Comparison of ENCODE assay signal across 8 mouse cellular contexts in genomic region chr8:91060555-91061471, GRCm38 (mm10). TPM values are rescaled to one million over a fixed set of nuclear protein-coding genes. Genes with fewer than 3 reads are reported as not detected.
DNase-seq lines count a peak whose midpoint lies in the region; ATAC-seq and TF ChIP-seq lines count a peak whose summit lies in the region.

No protein-coding gene starts in this region.

- 73% methylated on average over 19 of the region's 19 CpGs for WGBS in liver, embryonic 11.5 days

- peak overlapping the region; percentile 41; the same call in 1 of the 2 replicates for H3K9ac ChIP-seq in liver, embryonic 11.5 days (ENCODE audit: low read depth, low read length)

- H3K27me3 ChIP-seq in liver, embryonic 11.5 days (replicated peaks; ENCODE audit: control insufficient read depth, insufficient read depth, low read length): no peaks in the 10 kb centered on the region

- no peak overlapping the region for H3K4me3 ChIP-seq in gastrocnemius, adult 2 months
- 0 out of 2 replicates have a peak overlapping the region, but pooled peaks have one; percentile 21 for H3K4me3 ChIP-seq in liver, embryonic 11.5 days (ENCODE audit: low read depth, low read length)

- TF ChIP-seq CTCF in gastrocnemius, adult 2 months (IDR thresholded peaks at IDR 0.05): no peak

- no peaks in the 10 kb centered on the region for H3K36me3 ChIP-seq in liver, embryonic 11.5 days (ENCODE audit: control insufficient read depth, insufficient read depth, low read length)

- peak; percentile 87 for ATAC-seq in liver, embryonic 11.5 days (replicated peaks; ENCODE audit: low FRiP score)

- H3K27ac ChIP-seq in gastrocnemius, adult 2 months: no peak overlapping the region
- H3K27ac ChIP-seq in liver, embryonic 11.5 days (ENCODE audit: low read depth, low read length): no peak overlapping the region

- no peaks in the 10 kb centered on the region for H3K9me3 ChIP-seq in liver, embryonic 11.5 days (ENCODE audit: control insufficient read depth, low read length)

- peaks cover 5% of the 10 kb centered on the region; the same call in 1 of the 2 replicates for H3K4me1 ChIP-seq in liver, embryonic 11.5 days (replicated peaks; ENCODE audit: control insufficient read depth, insufficient read depth, low read length)

- peak; percentile 31 for DNase-seq in gastrocnemius, adult 2 months
- no peak for DNase-seq in gastrocnemius, postnatal 36 days
- peak; percentile 58 for DNase-seq in testis, postnatal 10 days (ENCODE audit: low spot score)
- no peak for DNase-seq in testis, postnatal 14 days (ENCODE audit: low spot score)
- peak; percentile 48 for DNase-seq in liver, embryonic 11.5 days (ENCODE audit: low spot score)
- no peak for DNase-seq in urinary bladder, postnatal 10 days (ENCODE audit: low spot score)
- DNase-seq in left cerebral cortex, postnatal 14 days (ENCODE audit: low spot score in 2 of 2): no peak
- no peak for DNase-seq in layer of hippocampus, adult 9-11 months

- H3K4me2 ChIP-seq in liver, embryonic 11.5 days: peak overlapping the region; percentile 57

- intact Hi-C loops in gastrocnemius, adult 2 months (cut with DNase I): no loop called here
- intact Hi-C loops in gastrocnemius, postnatal 36 days (cut with DNase I): no loop called here
- intact Hi-C loops in left cerebral cortex, postnatal 14 days (cut with DNase I): no loop called here

RNA-seq across cellular contexts. Expression of gene Rbl2, which starts 9.0 kb away (rescaled TPM):
- 10 to 100 TPM; 39.4 to 40.1 TPM for total RNA-seq in gastrocnemius, adult 2 months (2021)
- 10 to 100 TPM; 27.0 to 43.9 TPM for total RNA-seq in gastrocnemius, postnatal 36 days (2021)
- polyA plus RNA-seq in liver, embryonic 11.5 days (2014; fragmentation: Nextera tagmentation; extraction: Ambion mirVana): 14.6 and 17.7 TPM in 2 replicates
- total RNA-seq in left cerebral cortex, postnatal 14 days (2021): 10 to 100 TPM; 30.6 to 30.7 TPM

Comparison
In these comparisons a context has a peak if more than half of its experiments do, and no peak if none do; other contexts are left out.
1. DNase-seq: peak in gastrocnemius, adult 2 months (single experiment), testis, postnatal 10 days (single experiment) and liver, embryonic 11.5 days (single experiment); none in gastrocnemius, postnatal 36 days (0 of 2), testis, postnatal 14 days (single experiment), urinary bladder, postnatal 10 days (single experiment), left cerebral cortex, postnatal 14 days (0 of 2) and layer of hippocampus, adult 9-11 months (single experiment).